Mouse (Mus musculus): ENCODE data around the gene Wnt4.

- no peak for TF ChIP-seq TAL1 (IDR thresholded peaks at IDR 0.05; ENCODE audit: low read length)
- TF ChIP-seq CTCF (IDR thresholded peaks at IDR 0.05 in 2 of 3, conservative IDR thresholded peaks at IDR 0.05 in 1 of 3; ENCODE audit: control insufficient read depth in 1 of 3, insufficient read depth in 1 of 3, low read depth in 2 of 3, low read length in 3 of 3, poor library complexity in 1 of 3, severe bottlenecking in 1 of 3), result no peak
- no peak for TF ChIP-seq BHLHE40 (IDR thresholded peaks at IDR 0.05; ENCODE audit: borderline replicate concordance, low read depth, low read length)
- TF ChIP-seq GATA1 (IDR thresholded peaks at IDR 0.05; ENCODE audit: low read depth, low read length), result no peak
- TF ChIP-seq ETS1 (IDR thresholded peaks at IDR 0.05; ENCODE audit: low read depth, low read length), result no peak
- no peak for TF ChIP-seq E2F4 (IDR thresholded peaks at IDR 0.05; ENCODE audit: borderline replicate concordance, low read depth, low read length)
- TF ChIP-seq POLR2AphosphoS5 (IDR thresholded peaks at IDR 0.05; ENCODE audit: borderline replicate concordance, low read depth, low read length), result no peak
Observed at GRCm38 (mm10) chr4:137254206-137254976, 22.9 kb upstream of the Wnt4 start.

Measured in MEL (cell line).